Mouse (Mus musculus) intestine, postnatal 0 days (tissue): ENCODE data around the gene Neb. TPM values are rescaled to one million over a fixed set of nuclear protein-coding genes. Genes with fewer than 3 reads are reported as not detected.

Source experiments
- ATAC-seq: fragments of 200-750 bp; cut with Nextera tagmentation; 2 replicates; pipeline ENCODE4 v1.8.0; 2017; ENCODE audit warnings: mild to moderate bottlenecking, moderate TSS enrichment, moderate library complexity
- H3K27ac ChIP-seq: fragments of 300-500 bp; sonication (generic); 2 replicates; pipeline ENCODE4 v1.5.1; 2014; ENCODE audit warnings: mild to moderate bottlenecking, low read depth, low read length, moderate library complexity
- H3K27me3 ChIP-seq: fragments of 300-500 bp; sonication (generic); replicated peaks from 2 replicates; pipeline ENCODE4 v1.6.1; 2014; ENCODE audit warnings: low read length, mixed read lengths; ENCODE audit not compliant: control insufficient read depth, insufficient read depth
- H3K36me3 ChIP-seq: fragments of 300-500 bp; sonication (generic); 2 replicates; pipeline ENCODE4 v1.6.1; 2014; ENCODE audit warnings: mild to moderate bottlenecking, moderate library complexity; ENCODE audit not compliant: control insufficient read depth, insufficient read depth
- H3K4me1 ChIP-seq: fragments of 300-500 bp; sonication (generic); replicated peaks from 2 replicates; pipeline ENCODE4 v1.6.1; 2014; ENCODE audit warnings: antibody characterized with exemption, low read length, mixed read lengths; ENCODE audit not compliant: control insufficient read depth, insufficient read depth
- H3K4me2 ChIP-seq: fragments of 300-500 bp; sonication (generic); replicated peaks from 2 replicates; pipeline ENCODE4 v1.6.1; 2014; ENCODE audit warnings: low read depth, mild to moderate bottlenecking, moderate library complexity
- H3K4me3 ChIP-seq: fragments of 300-500 bp; sonication (generic); 2 replicates; pipeline ENCODE4 v1.5.1; 2014; ENCODE audit warnings: low read depth, low read length
- H3K9ac ChIP-seq: fragments of 300-500 bp; sonication (generic); 2 replicates; pipeline ENCODE4 v1.6.1; 2014; ENCODE audit warnings: mild to moderate bottlenecking, low read depth, low read length
- H3K9me3 ChIP-seq: fragments of 300-500 bp; sonication (generic); 2 replicates; pipeline ENCODE4 v1.6.1; 2016; ENCODE audit warnings: mixed run types; ENCODE audit not compliant: control insufficient read depth
- CTCF ChIP-seq: sonication (generic); IDR thresholded peaks from 2 replicates; pipeline ENCODE4 v1.5.1; 2016; ENCODE audit warnings: low read depth, mild to moderate bottlenecking, control low read depth, antibody characterized with exemption, moderate library complexity
- WGBS: fragments of 180-500 bp; shearing (Covaris S2); extraction: QIAGEN DNeasy Blood & Tissue Kit; methylation state at CpG from one replicate; pipeline ENCODE4 v1.1.7; 2014; 5-methylcytosine and 5-hydroxymethylcytosine counted together
- polyA plus RNA-seq: library from polyadenylated mRNA; unstranded; fragments of >200 nt; fragmentation: Nextera tagmentation; extraction: Ambion mirVana; gene quantifications from 2 replicates; pipeline ENCODE4 v1.2.1, GENCODE M21; 2015

Gene Neb
- polyA plus RNA-seq, 1 experiment from 2014 or later: 0.10 TPM

DNA sequence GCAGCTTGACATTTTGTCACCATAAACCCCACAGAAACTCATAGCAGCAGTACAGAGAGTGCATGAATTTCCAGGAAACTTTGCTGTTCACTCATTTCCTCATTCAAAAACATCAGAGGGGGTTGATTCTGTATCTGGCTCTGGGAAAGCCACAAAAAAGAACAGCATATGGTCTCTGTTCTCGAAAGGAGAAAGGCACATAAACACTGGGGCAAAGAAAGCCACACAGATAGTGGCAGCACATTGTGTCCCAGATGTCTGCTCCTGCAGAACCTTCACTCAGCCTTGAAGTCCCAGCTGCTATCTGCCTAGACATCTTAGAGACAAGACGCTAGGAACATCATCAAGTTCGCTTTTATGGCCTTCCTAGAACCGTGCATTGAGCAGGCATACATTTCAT is 67.5 kb downstream of the Neb start:
- H3K27ac ChIP-seq: no peak overlapping the region
- WGBS: 75% methylated on average over 4 of the region's 4 CpGs
- no peaks in the 10 kb centered on the region for H3K36me3 ChIP-seq
- no peak overlapping the region for H3K9ac ChIP-seq
- no peaks in the 10 kb centered on the region for H3K27me3 ChIP-seq
- no peak for ATAC-seq
- H3K9me3 ChIP-seq: no peaks in the 10 kb centered on the region
- H3K4me1 ChIP-seq: no peaks in the 10 kb centered on the region
- no peak for TF ChIP-seq CTCF
- no peak overlapping the region for H3K4me3 ChIP-seq
- H3K4me2 ChIP-seq: no peak overlapping the region

DNA sequence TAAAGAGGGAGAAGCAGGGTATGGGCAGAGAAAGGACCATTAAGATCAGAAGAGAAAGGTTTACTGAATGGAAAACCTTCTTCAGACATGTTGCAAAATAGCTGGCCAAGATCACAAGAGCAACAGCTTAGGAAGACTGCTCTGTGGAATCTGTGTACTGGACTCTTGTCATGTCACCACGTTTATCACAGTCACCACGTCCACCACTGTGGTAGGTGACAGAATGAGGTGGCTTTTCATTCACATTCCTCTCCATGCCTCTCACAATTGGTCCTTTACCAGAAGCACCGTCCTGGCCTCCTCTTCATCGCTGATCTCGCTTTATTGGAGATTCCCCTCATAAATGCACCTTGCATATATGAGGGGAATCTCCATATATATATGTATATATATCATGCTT is 71.6 kb downstream of the Neb start:
- no peaks in the 10 kb centered on the region for H3K36me3 ChIP-seq
- H3K4me2 ChIP-seq: no peak overlapping the region
- H3K9ac ChIP-seq: no peak overlapping the region
- no peak for TF ChIP-seq CTCF
- H3K4me3 ChIP-seq: no peak overlapping the region
- 82% methylated on average over 5 of the region's 5 CpGs for WGBS
- ATAC-seq: no peak
- H3K9me3 ChIP-seq: no peaks in the 10 kb centered on the region
- H3K27ac ChIP-seq: no peak overlapping the region
- H3K27me3 ChIP-seq: no peaks in the 10 kb centered on the region
- H3K4me1 ChIP-seq: no peaks in the 10 kb centered on the region

DNA sequence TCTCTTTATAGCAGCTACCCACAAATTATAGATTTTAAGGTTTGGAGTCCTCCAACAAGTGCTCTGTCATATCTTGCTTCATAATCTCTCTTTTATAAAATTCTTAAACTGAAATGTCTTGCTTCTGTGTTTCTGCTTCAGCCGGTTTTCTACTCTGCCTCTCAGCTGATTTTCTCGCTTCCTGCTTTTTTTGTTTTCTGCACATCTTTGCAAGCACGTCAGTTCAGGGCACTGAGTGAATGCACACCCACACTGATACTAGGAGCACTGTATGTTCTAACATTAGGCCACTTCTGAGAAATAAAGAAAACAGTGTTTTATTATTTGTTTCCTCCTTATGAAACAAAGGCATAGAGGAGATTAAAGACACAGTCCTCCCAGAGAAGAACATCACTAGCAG is 73.7 kb downstream of the Neb start:
- H3K9ac ChIP-seq: no peak overlapping the region
- no peaks in the 10 kb centered on the region for H3K27me3 ChIP-seq
- 80% methylated on average over 3 of the region's 3 CpGs for WGBS
- TF ChIP-seq CTCF: no peak
- no peak overlapping the region for H3K4me2 ChIP-seq
- H3K36me3 ChIP-seq: no peaks in the 10 kb centered on the region
- no peaks in the 10 kb centered on the region for H3K4me1 ChIP-seq
- ATAC-seq: no peak
- no peak overlapping the region for H3K4me3 ChIP-seq
- no peak overlapping the region for H3K27ac ChIP-seq
- H3K9me3 ChIP-seq: no peaks in the 10 kb centered on the region

GRCm38 (mm10) chr2:52303405-52303804 is 74.9 kb downstream of the Neb start:
- no peak overlapping the region for H3K4me3 ChIP-seq
- no peaks in the 10 kb centered on the region for H3K27me3 ChIP-seq
- no peak overlapping the region for H3K4me2 ChIP-seq
- no peaks in the 10 kb centered on the region for H3K36me3 ChIP-seq
- H3K9ac ChIP-seq: no peak overlapping the region
- H3K9me3 ChIP-seq: no peaks in the 10 kb centered on the region
- no peak overlapping the region for H3K27ac ChIP-seq
- TF ChIP-seq CTCF: peak; percentile 66
- WGBS: 71% methylated on average over 1 of the region's 1 CpGs
- H3K4me1 ChIP-seq: no peaks in the 10 kb centered on the region
- ATAC-seq: no peak

DNA sequence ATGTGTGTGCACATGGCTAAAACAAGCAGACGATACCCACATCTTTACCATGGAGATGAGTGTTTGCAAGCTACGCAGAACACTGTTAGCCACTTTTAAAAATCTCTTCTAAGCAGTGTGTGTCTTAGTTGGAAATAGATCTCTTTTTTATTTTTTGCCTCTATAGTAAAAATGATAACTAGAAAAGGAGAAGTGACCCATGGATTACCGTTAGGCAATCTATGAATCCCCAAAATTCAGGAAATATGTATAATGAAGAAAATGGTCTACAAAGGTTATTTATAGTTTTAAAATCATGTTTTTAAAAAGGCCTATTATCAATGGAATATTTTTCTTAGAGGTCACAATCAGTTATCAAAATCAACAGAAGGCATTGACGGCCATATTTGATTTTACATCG is 80.3 kb downstream of the Neb start:
- no peaks in the 10 kb centered on the region for H3K27me3 ChIP-seq
- H3K9me3 ChIP-seq: no peaks in the 10 kb centered on the region
- TF ChIP-seq CTCF: no peak
- no peak overlapping the region for H3K4me3 ChIP-seq
- 94% methylated on average over 5 of the region's 5 CpGs for WGBS
- H3K9ac ChIP-seq: no peak overlapping the region
- no peak for ATAC-seq
- H3K27ac ChIP-seq: no peak overlapping the region
- no peaks in the 10 kb centered on the region for H3K36me3 ChIP-seq
- H3K4me1 ChIP-seq: no peaks in the 10 kb centered on the region
- H3K4me2 ChIP-seq: no peak overlapping the region

DNA sequence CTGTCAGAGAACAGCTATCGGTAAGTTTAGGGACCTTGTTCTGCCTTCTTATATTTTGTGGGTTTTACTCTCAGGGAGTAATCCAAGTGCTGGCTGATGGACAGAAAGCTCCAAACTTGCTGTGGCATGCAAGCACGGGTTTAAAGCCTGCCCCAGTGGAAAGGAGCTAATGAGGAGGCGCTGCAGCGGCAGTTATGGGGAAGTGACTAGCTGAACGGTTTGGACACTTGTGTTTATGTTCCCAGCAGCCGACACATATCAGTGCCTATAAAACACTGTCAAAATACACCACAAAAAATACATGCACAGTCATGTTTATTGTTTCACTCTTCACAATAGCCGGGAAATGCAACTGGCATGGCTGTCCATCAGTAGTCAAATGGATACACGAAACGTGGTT is 81.5 kb downstream of the Neb start:
- Histone ChIP-seq H3K9me3 (no peaks in the 10 kb centered on the region), H3K4me2 (no peak overlapping the region), H3K27ac (no peak overlapping the region), H3K9ac (no peak overlapping the region), H3K36me3 (no peaks in the 10 kb centered on the region), H3K4me3 (no peak overlapping the region), H3K4me1 (no peaks in the 10 kb centered on the region), H3K27me3 (no peaks in the 10 kb centered on the region)
- no peak for TF ChIP-seq CTCF
- WGBS: 67% methylated on average over 9 of the region's 9 CpGs
- no peak for ATAC-seq

GRCm38 (mm10) chr2:52287436-52287835 is 90.8 kb downstream of the Neb start:
- no peak overlapping the region for H3K9ac ChIP-seq
- WGBS: 80% methylated on average over 1 of the region's 1 CpGs
- H3K36me3 ChIP-seq: no peaks in the 10 kb centered on the region
- H3K9me3 ChIP-seq: no peaks in the 10 kb centered on the region
- no peak overlapping the region for H3K27ac ChIP-seq
- H3K27me3 ChIP-seq: no peaks in the 10 kb centered on the region
- no peak for ATAC-seq
- no peak overlapping the region for H3K4me3 ChIP-seq
- TF ChIP-seq CTCF: no peak
- H3K4me1 ChIP-seq: no peaks in the 10 kb centered on the region
- H3K4me2 ChIP-seq: no peak overlapping the region
